Mouse (Mus musculus) hindlimb bud, embryonic 11.5 days (tissue): ENCODE data around the gene Pdlim7.

Source experiments
- DNase-seq: peaks from one replicate; pipeline ENCODE4 v3.0.0-alpha.2; 2012; ENCODE audit warnings: low read depth, low spot score; ENCODE audit errors: extremely low spot score

The Pdlim7 gene

GRCm38 (mm10) chr13:55522730-55523129 lies 9.3 kb upstream of the Pdlim7 start:
- no peak for DNase-seq

DNA sequence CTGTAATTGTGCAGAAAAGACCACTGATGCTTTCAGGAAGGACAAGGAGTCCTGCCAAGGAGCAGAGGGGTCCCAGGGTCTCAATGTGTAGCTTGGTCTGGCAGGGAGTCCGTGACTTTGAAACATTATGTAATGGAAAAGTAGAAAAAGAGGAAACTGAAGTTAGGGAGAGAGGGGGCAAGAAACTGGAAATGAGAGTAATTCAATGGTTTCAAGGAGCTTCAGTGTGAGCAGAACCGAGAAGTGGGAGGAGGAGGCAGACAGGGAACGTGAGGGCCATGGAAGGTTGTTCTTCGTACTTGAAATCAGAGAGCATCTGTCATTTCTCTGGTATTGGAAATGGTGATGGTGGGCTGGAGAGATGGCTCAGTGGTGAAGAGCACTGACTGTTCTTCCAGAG lies 6.1 kb upstream of the Pdlim7 start:
- DNase-seq: no peak

DNA sequence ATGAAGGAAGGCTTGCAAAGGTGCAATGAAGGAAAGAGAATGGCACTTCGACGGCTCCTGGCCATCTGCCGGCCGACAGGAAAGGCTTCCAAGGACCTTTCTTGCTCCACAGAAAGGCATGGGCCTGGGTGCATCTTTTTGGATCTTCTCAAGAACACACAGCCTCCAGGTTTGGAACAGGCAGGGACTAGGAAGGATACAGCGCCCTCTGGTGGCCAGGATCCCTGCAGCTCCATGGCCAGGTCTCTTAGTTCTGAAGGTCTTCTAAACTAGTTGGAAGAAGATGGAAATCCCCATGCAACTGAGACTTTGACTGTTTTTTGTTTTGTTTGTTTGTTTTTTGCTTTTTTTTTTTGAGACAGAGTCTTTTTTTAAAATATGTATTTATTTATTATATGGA lies 3.5 kb upstream of the Pdlim7 start:
- peak; percentile 75 for DNase-seq

DNA sequence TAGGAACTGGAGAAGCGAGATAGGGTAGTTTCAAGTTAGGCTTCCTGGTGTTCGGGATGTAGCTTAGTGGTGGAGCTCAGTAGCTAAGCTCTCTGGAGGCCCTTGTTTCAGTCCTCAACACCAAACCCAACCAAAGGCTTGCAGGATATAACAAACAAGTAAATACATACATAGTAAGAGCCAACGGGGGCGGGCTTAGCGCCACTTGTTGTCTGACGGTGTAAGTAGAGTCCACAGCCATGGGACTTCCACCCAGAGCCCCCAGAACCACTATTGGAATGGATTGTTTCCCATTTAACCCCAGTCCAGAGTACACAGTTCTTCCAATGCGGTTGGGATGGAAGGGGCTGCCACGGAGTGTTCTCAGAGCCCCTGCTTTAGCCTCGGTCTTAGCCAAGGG lies 352 bp upstream of the Pdlim7 start:
- no peak for DNase-seq

DNA sequence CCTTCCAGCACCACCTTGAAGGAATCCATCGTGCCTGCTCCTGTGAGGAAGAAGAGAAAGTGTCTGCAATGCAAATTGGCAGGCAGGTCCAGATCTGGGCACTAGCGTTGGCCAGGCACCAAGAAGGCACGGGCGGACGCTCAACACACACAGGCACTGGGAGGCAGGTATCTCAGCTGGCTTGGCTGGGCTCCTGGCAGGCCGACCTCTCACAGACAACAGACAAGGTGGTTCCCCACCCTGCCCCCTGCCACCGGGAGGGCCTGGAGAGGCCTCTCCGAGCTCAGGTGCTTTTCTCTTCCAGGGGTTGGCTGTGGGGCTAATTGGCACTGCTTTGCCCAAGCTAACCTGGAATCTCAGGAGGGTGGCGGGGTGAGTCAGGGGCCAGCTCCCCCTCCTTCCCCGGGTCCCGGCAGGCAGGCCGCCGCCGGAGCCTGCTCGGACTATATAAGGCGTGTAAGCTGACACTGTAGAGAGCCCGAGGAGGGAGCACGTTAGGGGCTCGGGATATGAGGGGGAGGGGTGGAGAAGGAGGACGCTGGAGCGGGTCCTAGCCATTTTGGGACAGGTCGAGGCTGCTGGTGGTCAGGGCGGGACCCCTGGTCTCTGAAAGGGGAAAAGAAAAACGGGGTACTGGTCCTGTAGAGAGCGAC lies 971 bp downstream of the Pdlim7 start:
- no peak for DNase-seq

DNA sequence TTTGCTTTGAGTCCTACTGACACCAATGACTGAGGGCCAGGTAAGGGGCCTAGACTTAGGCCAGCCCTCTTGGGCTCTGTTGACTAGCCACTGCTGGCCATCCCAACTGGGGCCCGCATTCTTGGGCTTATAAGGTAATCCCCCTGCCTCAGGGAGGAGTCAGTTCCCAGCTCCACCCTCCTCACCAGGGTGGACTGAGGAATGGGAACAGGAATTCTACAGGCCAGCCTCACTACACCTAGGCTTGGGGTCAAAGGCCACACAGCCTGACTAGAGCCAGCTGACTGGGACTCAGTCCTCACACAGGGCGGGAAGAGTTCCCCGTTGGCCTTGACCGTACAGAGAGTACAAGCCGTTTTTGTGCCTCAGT lies 2.0 kb downstream of the Pdlim7 start:
- no peak for DNase-seq

- no peak for DNase-seq
These were observed 2.6 kb downstream of the Pdlim7 start for GRCm38 (mm10) chr13:55510668-55511491.

- no peak for DNase-seq
These were observed 3.2 kb downstream of the Pdlim7 start for GRCm38 (mm10) chr13:55510332-55510667.

- DNase-seq: no peak
These were observed 4.9 kb downstream of the Pdlim7 start for GRCm38 (mm10) chr13:55508531-55508930.

- DNase-seq: no peak
These were observed 5.6 kb downstream of the Pdlim7 start for GRCm38 (mm10) chr13:55507877-55508276.

DNA sequence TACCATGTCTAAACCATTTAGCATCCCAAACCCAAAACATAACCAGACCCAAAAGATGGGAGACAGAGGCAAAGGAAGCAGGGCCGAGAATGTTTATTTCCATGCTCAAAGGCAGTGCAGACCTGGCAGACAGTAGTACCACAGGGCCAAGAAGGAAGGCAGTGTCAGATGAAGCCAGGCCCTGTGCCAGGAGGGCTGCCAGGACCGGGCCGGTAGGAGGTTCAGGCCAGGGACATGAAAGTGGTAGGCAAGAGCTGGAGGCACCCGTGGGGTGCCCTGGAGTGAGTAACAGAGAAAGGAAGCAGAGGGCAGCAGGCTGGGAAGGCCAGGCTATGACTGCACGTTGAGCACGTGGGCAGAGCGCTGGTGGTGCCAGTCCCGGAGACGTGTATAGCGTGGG lies 6.8 kb downstream of the Pdlim7 start:
- no peak for DNase-seq

- no peak for DNase-seq
These were observed 7.7 kb downstream of the Pdlim7 start for GRCm38 (mm10) chr13:55505810-55506209.

DNA sequence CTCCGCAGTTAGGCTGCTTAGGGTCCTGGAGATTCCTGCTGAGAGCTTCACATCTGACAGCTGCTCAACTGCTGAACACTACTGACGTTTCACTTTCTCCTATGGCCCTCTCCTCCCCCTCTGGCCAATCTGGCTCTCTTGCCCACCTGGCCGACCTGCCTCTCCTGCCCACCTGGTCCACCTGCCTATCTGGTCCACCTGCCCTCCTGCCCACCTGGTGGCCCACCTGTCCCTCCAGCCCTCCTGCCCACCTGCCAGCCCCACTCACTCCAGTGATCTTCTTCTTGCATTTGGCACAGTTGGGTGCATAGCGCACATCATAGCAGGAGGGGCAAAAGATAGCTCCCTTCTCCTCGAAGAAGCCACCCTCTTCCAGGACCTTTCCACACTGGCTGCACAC lies 9.1 kb downstream of the Pdlim7 start:
- no peak for DNase-seq

DNA sequence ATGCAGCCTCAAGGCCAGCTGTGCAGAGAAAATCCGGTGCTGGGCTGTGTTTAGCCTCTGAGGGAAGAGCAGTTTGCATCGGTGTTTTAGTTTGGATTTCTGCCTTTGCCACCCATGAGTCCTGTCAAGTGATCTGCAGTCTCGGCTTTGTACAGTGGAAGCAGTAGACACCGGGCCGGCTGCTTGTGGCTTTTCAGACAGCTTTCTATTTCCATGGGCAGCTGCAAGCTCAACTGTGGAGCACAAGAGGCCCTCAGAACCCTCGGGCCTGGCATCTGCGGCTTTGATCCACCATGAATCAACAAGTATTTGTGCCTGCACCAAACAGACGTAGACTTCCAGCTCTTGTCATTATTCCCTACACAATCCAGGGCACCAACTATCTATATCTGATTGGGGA lies 11.1 kb downstream of the Pdlim7 start:
- DNase-seq: no peak

DNA sequence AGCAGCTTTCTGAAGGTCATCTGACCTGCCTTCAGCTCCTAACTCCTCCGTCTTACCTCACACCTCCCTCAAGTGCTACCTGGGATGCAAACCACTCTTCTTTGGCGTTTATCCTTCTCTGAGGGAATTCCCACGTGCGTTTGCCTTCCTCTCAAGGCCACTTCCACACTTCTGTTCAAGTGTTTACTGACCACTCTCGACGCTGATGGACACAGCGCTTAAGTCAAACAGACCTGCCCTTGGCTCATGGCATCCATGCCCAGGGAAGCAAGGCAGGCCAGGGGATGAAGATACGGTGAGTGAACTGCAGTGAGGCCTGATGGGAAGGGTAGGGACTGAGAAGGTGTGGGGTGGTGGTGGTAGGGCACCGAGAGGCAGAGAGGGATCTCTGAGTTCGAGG lies 12.9 kb downstream of the Pdlim7 start:
- DNase-seq: no peak

DNA sequence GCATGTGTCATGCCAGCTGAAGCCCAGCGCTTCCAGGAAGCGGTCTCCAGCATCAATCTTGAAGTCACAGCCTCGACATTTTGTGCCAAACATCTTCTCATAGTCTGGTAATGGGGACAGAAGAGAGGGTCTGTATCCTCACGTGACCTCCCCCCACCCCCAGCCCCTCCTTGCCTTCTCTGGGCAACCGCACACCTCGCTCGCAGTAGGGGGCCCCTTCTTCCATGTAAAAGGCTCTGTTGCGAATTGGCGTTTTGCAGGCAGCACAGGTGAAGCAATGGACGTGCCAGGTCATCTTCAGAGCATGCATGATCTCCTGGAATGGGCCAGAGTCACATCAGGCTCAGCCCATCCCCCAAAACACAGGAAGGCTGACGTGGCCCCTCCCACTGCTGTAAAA lies 14.6 kb downstream of the Pdlim7 start:
- no peak for DNase-seq

GRCm38 (mm10) chr13:55496661-55497060 lies 16.8 kb downstream of the Pdlim7 start:
- DNase-seq: no peak

- no peak for DNase-seq
These were observed 17.8 kb downstream of the Pdlim7 start for GRCm38 (mm10) chr13:55495702-55496101.

DNA sequence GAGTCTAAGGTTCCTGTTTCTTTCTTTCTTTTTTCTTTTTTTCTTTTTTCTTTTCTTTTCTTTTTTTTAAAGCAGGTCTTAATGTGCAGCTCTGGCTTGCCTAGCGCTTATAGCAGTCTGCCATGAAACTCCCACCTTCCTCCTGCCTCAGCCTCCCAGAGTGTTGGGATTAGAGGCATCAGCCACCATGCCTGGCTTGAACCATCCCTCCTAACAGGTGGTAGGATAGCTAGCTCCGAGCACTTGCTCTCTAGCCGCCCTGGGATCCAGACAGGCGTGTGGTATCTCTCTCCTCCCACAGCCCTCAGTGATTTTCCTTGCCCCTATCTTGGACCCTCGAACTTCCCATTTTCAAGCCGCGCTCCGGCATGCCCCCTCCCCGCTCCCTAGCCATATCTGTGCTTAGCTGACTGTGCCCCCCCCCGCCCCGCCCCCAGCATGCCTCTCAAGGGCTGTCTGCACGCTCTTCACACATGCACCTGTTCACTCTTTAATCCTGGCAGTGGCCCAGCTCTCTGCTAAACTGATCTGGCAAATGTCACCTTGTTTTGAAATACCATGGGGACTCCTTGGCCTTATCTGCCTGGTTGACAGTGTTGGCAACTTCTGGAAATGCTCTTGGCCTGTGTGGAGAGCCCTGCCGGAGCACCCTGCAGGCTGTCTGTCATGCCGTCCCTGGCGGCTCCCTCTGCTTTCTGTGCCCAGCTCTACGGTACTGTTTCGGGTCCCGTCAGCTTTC lies 18.4 kb downstream of the Pdlim7 start:
- no peak for DNase-seq

DNA sequence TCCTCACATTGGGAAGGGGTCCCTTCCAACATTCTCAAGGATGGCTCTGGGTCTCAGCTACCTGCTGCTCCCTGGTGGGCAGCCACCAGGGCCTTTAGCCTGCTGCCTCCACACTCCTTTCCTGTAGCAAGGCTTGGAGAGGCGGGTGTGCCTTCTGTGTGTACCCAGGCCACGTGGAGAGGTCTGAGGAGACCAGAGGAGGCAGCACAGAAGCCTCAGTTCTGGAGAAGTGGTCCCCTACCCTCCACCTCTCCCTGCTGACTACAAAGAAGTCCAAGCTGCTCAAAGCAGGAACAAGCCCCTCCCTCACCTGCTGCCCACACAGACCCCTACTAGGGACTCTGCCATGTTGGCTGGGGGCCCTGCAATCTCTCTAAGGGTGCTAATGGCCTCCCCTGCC lies 19.2 kb downstream of the Pdlim7 start:
- DNase-seq: no peak

DNA sequence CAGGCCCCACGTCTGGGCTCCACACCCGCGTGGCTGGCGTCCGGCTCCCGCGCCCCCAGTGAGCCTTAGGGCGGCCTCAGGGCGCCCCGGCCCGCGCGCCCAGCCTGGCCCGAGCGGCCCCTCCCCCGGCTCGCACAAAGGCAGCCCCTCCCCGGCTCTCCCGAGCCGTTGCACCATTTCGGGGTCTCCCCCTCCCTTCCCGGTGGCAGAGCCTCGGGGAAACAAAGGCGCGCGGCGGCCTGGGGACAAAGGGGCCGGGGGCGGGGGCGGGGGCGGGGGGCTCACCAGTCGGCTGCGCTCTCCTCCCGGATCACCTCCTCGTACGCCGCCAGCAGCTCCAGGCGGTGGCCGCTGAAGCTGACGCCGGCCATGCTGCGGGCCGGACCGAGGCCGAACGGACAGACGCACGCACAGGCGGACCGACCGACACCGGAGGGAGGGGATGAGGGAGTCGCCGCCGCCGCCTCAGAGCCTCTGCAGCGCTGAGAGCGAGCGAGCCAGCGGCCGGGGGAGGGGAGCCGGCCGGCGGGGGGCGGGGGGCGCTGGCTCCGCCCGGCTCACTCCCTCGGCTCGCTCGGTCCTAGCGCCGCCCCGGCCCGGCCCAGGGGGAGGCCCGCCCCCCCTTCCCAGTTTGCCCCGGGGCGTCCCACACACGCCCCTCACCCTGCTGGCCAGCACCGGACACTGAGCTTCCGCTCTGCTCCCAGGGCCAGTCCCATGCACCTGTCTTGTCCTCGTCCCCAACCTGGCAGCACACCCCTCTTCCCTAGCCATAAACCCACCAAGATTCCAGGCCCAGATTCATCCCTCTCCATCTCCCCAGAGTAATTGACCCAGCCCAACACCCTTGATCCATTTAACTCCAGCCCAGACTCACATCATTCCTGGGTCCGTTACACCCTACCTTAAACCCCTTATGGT lies 25.6 kb downstream of the Pdlim7 start, which contains the start of gene Dbn1:
Gene Dbn1, minus strand, starts transcription at position 534 of the 921 bp plus-strand sequence.
- DNase-seq: no peak
